Mouse (Mus musculus) neural tube, embryonic 14.5 days (tissue): ENCODE results near the gene Gm17349. TPM values are rescaled to one million over a fixed set of nuclear protein-coding genes. Genes with fewer than 3 reads are reported as not detected.

Source experiments
- ATAC-seq: fragments of 200-750 bp; cut with Nextera tagmentation; 2 replicates; pipeline ENCODE4 v1.8.0; 2017; ENCODE audit warnings: low read depth, mild to moderate bottlenecking, moderate TSS enrichment, moderate library complexity
- H3K27ac ChIP-seq: fragments of 300-500 bp; sonication (generic); 2 replicates; pipeline ENCODE4 v1.5.1; 2014; ENCODE audit warnings: low read depth, mild to moderate bottlenecking, control low read depth, low read length, moderate library complexity, mixed read lengths
- H3K27me3 ChIP-seq: fragments of 300-500 bp; sonication (generic); 2 replicates; pipeline ENCODE4 v1.6.1; 2014; ENCODE audit warnings: low read length; ENCODE audit not compliant: control insufficient read depth, insufficient read depth
- H3K36me3 ChIP-seq: fragments of 300-500 bp; sonication (generic); 2 replicates; pipeline ENCODE4 v1.6.1; 2014; ENCODE audit warnings: low read length, mixed read lengths; ENCODE audit not compliant: control insufficient read depth, insufficient read depth
- H3K4me1 ChIP-seq: fragments of 300-500 bp; sonication (generic); 2 replicates; pipeline ENCODE4 v1.6.1; 2014; ENCODE audit warnings: low read length; ENCODE audit not compliant: control insufficient read depth, insufficient read depth
- H3K4me2 ChIP-seq: fragments of 300-500 bp; sonication (generic); 2 replicates; pipeline ENCODE4 v1.6.1; 2014; ENCODE audit warnings: mild to moderate bottlenecking, low read depth, low read length, control low read depth
- H3K4me3 ChIP-seq: fragments of 300-500 bp; sonication (generic); 2 replicates; pipeline ENCODE4 v1.5.1; 2014; ENCODE audit warnings: low read depth, low read length, control low read depth, mixed read lengths
- H3K9ac ChIP-seq: fragments of 300-500 bp; sonication (generic); replicated peaks from 2 replicates; pipeline ENCODE4 v1.6.1; 2014; ENCODE audit warnings: low read depth, mild to moderate bottlenecking, control low read depth, low read length, mixed read lengths
- H3K9me3 ChIP-seq: fragments of 300-500 bp; sonication (generic); 2 replicates; pipeline ENCODE4 v1.6.1; 2016; ENCODE audit warnings: low read length; ENCODE audit not compliant: control insufficient read depth
- WGBS: fragments of 180-500 bp; shearing (Covaris S2); extraction: QIAGEN DNeasy Blood & Tissue Kit; methylation state at CpG from one replicate; pipeline ENCODE4 v1.1.7; 2014; 5-methylcytosine and 5-hydroxymethylcytosine counted together
- polyA plus RNA-seq: library from polyadenylated mRNA; unstranded; fragments of >200 nt; fragmentation: Nextera tagmentation; extraction: Ambion mirVana; gene quantifications from 2 replicates; pipeline ENCODE4 v1.2.1, GENCODE M21; 2014

Gene Gm17349
- polyA plus RNA-seq, 1 experiment from 2014 or later: not detected

DNA sequence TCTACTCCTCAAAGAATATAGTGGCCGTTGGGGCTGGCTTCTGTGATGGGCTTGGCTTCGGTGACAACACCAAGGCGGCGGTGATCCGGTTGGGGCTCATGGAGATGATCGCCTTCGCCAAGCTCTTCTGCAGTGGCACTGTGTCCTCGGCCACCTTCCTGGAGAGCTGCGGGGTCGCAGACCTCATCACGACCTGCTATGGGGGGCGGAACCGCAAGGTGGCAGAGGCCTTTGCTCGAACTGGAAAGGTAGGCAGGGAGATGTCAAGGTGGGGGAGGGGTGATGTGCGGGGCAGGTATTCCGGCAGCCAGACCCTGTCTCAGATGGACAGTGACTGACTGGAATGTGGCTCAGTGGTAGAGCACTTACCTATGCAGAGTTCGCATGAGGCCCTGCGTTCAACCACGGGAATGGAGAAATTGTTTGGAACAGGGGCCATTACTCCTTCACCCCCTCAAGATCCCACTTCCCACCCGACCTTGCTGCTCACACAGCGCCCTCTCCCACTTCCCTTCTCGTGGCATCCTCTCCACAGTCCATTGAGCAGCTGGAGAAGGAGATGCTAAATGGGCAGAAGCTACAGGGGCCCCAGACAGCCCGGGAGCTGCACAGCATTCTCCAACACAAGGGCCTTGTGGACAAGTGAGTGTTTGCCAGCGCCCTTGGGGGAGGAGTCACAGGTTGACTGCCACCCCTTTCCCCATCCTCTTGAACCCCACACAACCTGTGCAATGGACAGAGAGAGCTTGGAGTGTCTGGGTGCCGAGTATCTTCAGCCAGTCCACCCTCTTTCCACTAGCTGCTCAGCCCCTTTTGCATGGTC is 16.8 kb upstream of the Gm17349 start:
- WGBS: 81% methylated on average over 25 of the region's 25 CpGs
- no peak overlapping the region for H3K4me2 ChIP-seq
- H3K4me3 ChIP-seq: no peak overlapping the region
- no peak for ATAC-seq
- H3K4me1 ChIP-seq: peaks cover 13% of the 10 kb centered on the region
- no peak overlapping the region for H3K27ac ChIP-seq
- no peaks in the 10 kb centered on the region for H3K27me3 ChIP-seq
- H3K9me3 ChIP-seq: no peaks in the 10 kb centered on the region
- no peak overlapping the region for H3K9ac ChIP-seq
- H3K36me3 ChIP-seq: peaks cover 12% of the 10 kb centered on the region

GRCm38 (mm10) chr15:99719865-99720264 is 14.6 kb upstream of the Gm17349 start:
- Histone ChIP-seq H3K27ac (no peak overlapping the region), H3K4me3 (no peak overlapping the region), H3K36me3 (peaks cover 12% of the 10 kb centered on the region), H3K9me3 (no peaks in the 10 kb centered on the region), H3K4me1 (peaks cover 10% of the 10 kb centered on the region), H3K27me3 (no peaks in the 10 kb centered on the region), H3K9ac (no peak overlapping the region), H3K4me2 (no peak overlapping the region)
- no peak for ATAC-seq
- 77% methylated on average over 8 of the region's 8 CpGs for WGBS

- WGBS: 86% methylated on average over 9 of the region's 9 CpGs
- peaks cover 22% of the 10 kb centered on the region for H3K36me3 ChIP-seq
- no peak overlapping the region for H3K27ac ChIP-seq
- H3K9me3 ChIP-seq: no peaks in the 10 kb centered on the region
- no peaks in the 10 kb centered on the region for H3K27me3 ChIP-seq
- no peak for ATAC-seq
- H3K9ac ChIP-seq: no peak overlapping the region
- H3K4me2 ChIP-seq: no peak overlapping the region
- peaks cover 3% of the 10 kb centered on the region; the same call in 1 of the 2 replicates for H3K4me1 ChIP-seq
- H3K4me3 ChIP-seq: no peak overlapping the region
Observed at GRCm38 (mm10) chr15:99718461-99719021, 13.3 kb upstream of the Gm17349 start.

- H3K4me3 ChIP-seq: no peak within 1 kb of the TSS
- WGBS: 59% methylated on average over 26 of the region's 26 CpGs
- H3K4me1 ChIP-seq: peaks cover 3% of the 10 kb centered on the region; the same call in 1 of the 2 replicates
- no peak within 1 kb of the TSS for H3K4me2 ChIP-seq
- peak within 1 kb of the TSS; percentile 53; the same call in 1 of the 2 replicates for H3K27ac ChIP-seq
- peaks cover 31% of the 10 kb centered on the region for H3K36me3 ChIP-seq
- H3K9ac ChIP-seq: no peak within 1 kb of the TSS
- H3K9me3 ChIP-seq: no peaks in the 10 kb centered on the region
- ATAC-seq: no peak; the same call in 1 of the 2 replicates
- no peaks in the 10 kb centered on the region for H3K27me3 ChIP-seq
Observed at GRCm38 (mm10) chr15:99717386-99718334, 12.4 kb upstream of the Gm17349 start, which contains the start of gene Gpd1. TSS of gene Gpd1 (plus strand) at chr15:99717515.

GRCm38 (mm10) chr15:99716814-99717213 is 11.5 kb upstream of the Gm17349 start:
- H3K9me3 ChIP-seq: no peaks in the 10 kb centered on the region
- WGBS: 82% methylated on average over 12 of the region's 12 CpGs
- no peak for ATAC-seq
- H3K27ac ChIP-seq: no peak overlapping the region
- H3K4me3 ChIP-seq: no peak overlapping the region
- H3K4me2 ChIP-seq: no peak overlapping the region
- peaks cover 36% of the 10 kb centered on the region for H3K36me3 ChIP-seq
- H3K9ac ChIP-seq: no peak overlapping the region
- peaks cover 3% of the 10 kb centered on the region; the same call in 1 of the 2 replicates for H3K4me1 ChIP-seq
- H3K27me3 ChIP-seq: no peaks in the 10 kb centered on the region

DNA sequence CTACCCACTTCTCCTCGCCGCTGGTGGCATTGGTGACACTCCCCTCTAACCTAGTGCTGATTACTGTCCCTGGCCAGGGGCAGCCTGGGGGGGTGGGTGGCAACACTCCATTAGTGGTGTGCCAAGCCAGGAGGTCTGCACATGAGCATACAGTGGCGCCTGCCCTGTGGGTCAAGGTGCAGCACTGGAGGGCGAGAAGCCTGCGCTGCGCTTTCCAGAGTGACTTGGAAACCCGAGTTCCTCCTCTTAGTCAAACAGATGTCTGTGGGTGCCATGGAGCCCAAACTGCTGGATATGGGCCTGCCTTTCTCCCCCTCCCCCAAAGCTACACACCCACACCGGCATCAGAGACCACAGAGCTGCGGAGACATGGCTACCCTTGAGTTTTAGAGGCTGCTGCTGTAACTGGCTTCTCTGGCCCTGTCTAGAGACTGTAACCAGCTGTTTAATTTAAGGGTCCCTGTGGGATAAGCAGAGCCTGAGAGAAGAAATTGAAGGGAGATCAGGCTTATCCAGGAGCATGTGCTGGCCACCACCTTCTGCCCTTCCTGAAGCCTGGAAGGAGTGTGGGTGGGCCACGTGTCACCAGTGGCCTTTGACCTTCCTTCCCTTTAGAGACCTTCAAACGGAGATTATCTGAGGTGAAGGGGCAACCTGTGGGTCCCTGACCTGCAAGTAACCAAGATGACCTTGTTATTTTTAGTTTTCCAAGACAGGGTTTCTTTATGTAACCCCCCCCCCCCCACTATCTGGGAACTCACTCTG is 10.9 kb upstream of the Gm17349 start:
- Histone ChIP-seq H3K4me3 (no peak overlapping the region), H3K27ac (peak overlapping the region; percentile 13; the same call in 1 of the 2 replicates), H3K36me3 (peaks cover 40% of the 10 kb centered on the region), H3K4me2 (no peak overlapping the region), H3K4me1 (peaks cover 3% of the 10 kb centered on the region; the same call in 1 of the 2 replicates), H3K9me3 (no peaks in the 10 kb centered on the region), H3K9ac (no peak overlapping the region), H3K27me3 (no peaks in the 10 kb centered on the region)
- 0 out of 2 replicates have a peak, but pooled peaks have one; percentile 10 for ATAC-seq
- 68% methylated on average over 11 of the region's 11 CpGs for WGBS

GRCm38 (mm10) chr15:99715361-99715865 is 10.1 kb upstream of the Gm17349 start:
- H3K4me2 ChIP-seq: no peak overlapping the region
- H3K27me3 ChIP-seq: no peaks in the 10 kb centered on the region
- H3K9me3 ChIP-seq: no peaks in the 10 kb centered on the region
- H3K4me3 ChIP-seq: no peak overlapping the region
- H3K27ac ChIP-seq: peak overlapping the region; percentile 13
- WGBS: 43% methylated on average over 13 of the region's 13 CpGs
- peak; percentile 24; the same call in 1 of the 2 replicates for ATAC-seq
- peaks cover 42% of the 10 kb centered on the region for H3K36me3 ChIP-seq
- H3K9ac ChIP-seq: no peak overlapping the region
- H3K4me1 ChIP-seq: peaks cover 3% of the 10 kb centered on the region; the same call in 1 of the 2 replicates

DNA sequence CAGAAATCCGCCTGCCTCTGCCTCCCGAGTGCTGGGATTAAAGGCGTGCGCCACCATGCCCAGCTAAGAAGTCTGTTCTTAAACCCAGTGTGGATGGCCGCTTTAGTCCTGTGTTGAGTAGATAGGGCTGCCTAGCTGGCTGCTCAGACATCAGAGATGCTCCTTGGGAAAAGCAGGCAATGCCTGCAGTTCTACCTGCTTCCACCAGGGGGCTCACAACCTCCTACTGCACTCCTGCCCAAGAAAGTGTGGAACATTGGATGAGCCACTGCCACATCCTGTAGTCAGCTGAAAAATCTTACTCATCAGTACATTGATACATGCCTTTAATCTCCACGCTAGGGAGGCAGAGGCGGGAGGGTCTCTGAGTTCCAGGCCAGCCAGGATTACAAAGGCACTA is 9.6 kb upstream of the Gm17349 start:
- Histone ChIP-seq H3K9ac (no peak overlapping the region), H3K4me3 (no peak overlapping the region), H3K9me3 (no peaks in the 10 kb centered on the region), H3K4me1 (peaks cover 3% of the 10 kb centered on the region; the same call in 1 of the 2 replicates), H3K27ac (peak overlapping the region; percentile 13), H3K27me3 (no peaks in the 10 kb centered on the region), H3K36me3 (peaks cover 45% of the 10 kb centered on the region), H3K4me2 (no peak overlapping the region)
- 0 out of 2 replicates have a peak, but pooled peaks have one; percentile 15 for ATAC-seq
- 53% methylated on average over 7 of the region's 7 CpGs for WGBS
